Mouse (Mus musculus) brain, embryonic 14.5 days (tissue): ENCODE measurements around the gene C1qtnf7. TPM values are rescaled to one million over a fixed set of nuclear protein-coding genes. Genes with fewer than 3 reads are reported as not detected.

Experiments
- DNase-seq: peaks from one replicate; pipeline ENCODE4 v3.0.0-alpha.2; 2011; ENCODE audit warnings: low read depth
- CTCF ChIP-seq: fragments of 200-500 bp; IDR thresholded peaks from 2 replicates; pipeline ENCODE4 v1.5.1; 2012; ENCODE audit warnings: inconsistent platforms, mild to moderate bottlenecking, moderate library complexity, borderline replicate concordance; ENCODE audit not compliant: insufficient read depth, insufficient read length; ENCODE audit errors: extremely low read depth
- POLR2A ChIP-seq: fragments of 200-500 bp; IDR thresholded peaks from 2 replicates; pipeline ENCODE4 v1.6.1; 2012; ENCODE audit warnings: mild to moderate bottlenecking, inconsistent platforms, borderline replicate concordance; ENCODE audit not compliant: poor library complexity, insufficient read depth, insufficient read length, severe bottlenecking; ENCODE audit errors: extremely low read depth
- polyA plus RNA-seq: library from polyadenylated mRNA; depleted of rRNA; stranded (reverse); fragments of >200 nt; gene quantifications from 2 replicates; pipeline ENCODE4 v1.2.3, GENCODE M21; 2012; rRNA removed

C1qtnf7 gene
- polyA plus RNA-seq = 1.0 and 1.1 TPM in 2 replicates

- no peak for DNase-seq
Measured at GRCm38 (mm10) chr5:43515401-43515976, at the start of gene C1qtnf7. TSS of gene C1qtnf7 (plus strand) at chr5:43515538.

GRCm38 (mm10) chr5:43466762-43467161 lies 48.6 kb upstream of the C1qtnf7 start:
- DNase-seq = no peak
- TF ChIP-seq CTCF = no peak
- TF ChIP-seq POLR2A = no peak

More at GRCm38 (mm10) chr5:43515401-43515976, at the start of gene C1qtnf7:
- TF ChIP-seq CTCF (no peak), POLR2A (no peak)

GRCm38 (mm10) chr5:43467214-43467613 lies 48.1 kb upstream of the C1qtnf7 start:
- no peak for DNase-seq
- no peak for TF ChIP-seq CTCF
- no peak for TF ChIP-seq POLR2A

GRCm38 (mm10) chr5:43468937-43469336 lies 46.4 kb upstream of the C1qtnf7 start:
- no peak for TF ChIP-seq POLR2A
- TF ChIP-seq CTCF = no peak
- no peak for DNase-seq

- no peak for DNase-seq
- TF ChIP-seq CTCF (no peak), POLR2A (no peak)
Measured at GRCm38 (mm10) chr5:43477953-43478352, 37.4 kb upstream of the C1qtnf7 start.

- DNase-seq = peak; percentile 6
- TF ChIP-seq CTCF (no peak), POLR2A (no peak)
Measured at GRCm38 (mm10) chr5:43480046-43480445, 35.3 kb upstream of the C1qtnf7 start.

- DNase-seq = no peak
- TF ChIP-seq CTCF = no peak
- TF ChIP-seq POLR2A = no peak
Measured at GRCm38 (mm10) chr5:43480786-43481185, 34.6 kb upstream of the C1qtnf7 start.

GRCm38 (mm10) chr5:43481824-43482223 lies 33.5 kb upstream of the C1qtnf7 start:
- no peak for DNase-seq
- TF ChIP-seq POLR2A (no peak), CTCF (no peak)

- DNase-seq = no peak
- no peak for TF ChIP-seq POLR2A
- TF ChIP-seq CTCF = no peak
Measured at GRCm38 (mm10) chr5:43501887-43502286, 13.5 kb upstream of the C1qtnf7 start.

GRCm38 (mm10) chr5:43504243-43504786 lies 11.0 kb upstream of the C1qtnf7 start:
- TF ChIP-seq POLR2A (no peak), CTCF (no peak)
- no peak for DNase-seq

GRCm38 (mm10) chr5:43508470-43508869 lies 6.9 kb upstream of the C1qtnf7 start:
- TF ChIP-seq POLR2A = no peak
- TF ChIP-seq CTCF = no peak
- DNase-seq = no peak

GRCm38 (mm10) chr5:43508892-43509291 lies 6.4 kb upstream of the C1qtnf7 start:
- TF ChIP-seq POLR2A = no peak
- TF ChIP-seq CTCF = no peak
- no peak for DNase-seq
